Comparison of ENCODE assay signal across 7 mouse cellular contexts in genomic region chr13:34398061-34398787, GRCm38 (mm10). TPM values are rescaled to one million over a fixed set of nuclear protein-coding genes. Genes with fewer than 3 reads are reported as not detected.
DNase-seq lines count a peak whose midpoint lies in the region; ATAC-seq lines count a peak whose summit lies in the region.

No protein-coding gene starts in this region.

- no peak for ATAC-seq in megakaryocyte-erythroid progenitor cell, adult 5-6 weeks (replicated peaks; ENCODE audit: low FRiP score, low TSS enrichment, poor library complexity, severe bottlenecking)

- DNase-seq in thymus, postnatal 14 days, result peak; percentile 4
- no peak for DNase-seq in thymus, postnatal 10 days (ENCODE audit: low spot score in 2 of 2)
- peak; percentile 17 for DNase-seq in embryo, embryonic 10.5 days (ENCODE audit: low spot score)
- peak; percentile 16 for DNase-seq in liver
- peak; percentile 20 for DNase-seq in yolk sac, embryonic 10.5 days (ENCODE audit: low spot score)
- DNase-seq in testis, postnatal 14 days (ENCODE audit: low spot score), result no peak

RNA-seq across cellular contexts. Expression of gene Slc22a23, which starts 53.2 kb away (rescaled TPM):
- 27.6 and 29.1 TPM in 2 replicates for total RNA-seq in megakaryocyte-erythroid progenitor cell, adult 5-6 weeks (2014; fragmentation: Nextera tagmentation)
- 20.3 and 35.5 TPM in 2 replicates for total RNA-seq in megakaryocyte-erythroid progenitor cell, adult 5-6 weeks (2017)

Comparison
In these comparisons a context has a peak if more than half of its experiments do, and no peak if none do; other contexts are left out.
1. DNase-seq: peak in thymus, postnatal 14 days (single experiment), embryo, embryonic 10.5 days (single experiment), liver (single experiment) and yolk sac, embryonic 10.5 days (single experiment); none in thymus, postnatal 10 days (0 of 2) and testis, postnatal 14 days (single experiment).